Mouse (Mus musculus) liver, postnatal 0 days (tissue): Measurements from ENCODE around the gene Cbfa2t3.

Experiments used
- CTCF ChIP-seq: sonication (generic); IDR thresholded peaks from 2 replicates; pipeline ENCODE4 v1.5.1; 2016; ENCODE audit warnings: antibody characterized with exemption, low read depth
- EP300 ChIP-seq: IDR thresholded peaks from 2 replicates; pipeline ENCODE4 v1.6.1; 2016; ENCODE audit warnings: antibody characterized with exemption, low read depth, mild to moderate bottlenecking

DNA sequence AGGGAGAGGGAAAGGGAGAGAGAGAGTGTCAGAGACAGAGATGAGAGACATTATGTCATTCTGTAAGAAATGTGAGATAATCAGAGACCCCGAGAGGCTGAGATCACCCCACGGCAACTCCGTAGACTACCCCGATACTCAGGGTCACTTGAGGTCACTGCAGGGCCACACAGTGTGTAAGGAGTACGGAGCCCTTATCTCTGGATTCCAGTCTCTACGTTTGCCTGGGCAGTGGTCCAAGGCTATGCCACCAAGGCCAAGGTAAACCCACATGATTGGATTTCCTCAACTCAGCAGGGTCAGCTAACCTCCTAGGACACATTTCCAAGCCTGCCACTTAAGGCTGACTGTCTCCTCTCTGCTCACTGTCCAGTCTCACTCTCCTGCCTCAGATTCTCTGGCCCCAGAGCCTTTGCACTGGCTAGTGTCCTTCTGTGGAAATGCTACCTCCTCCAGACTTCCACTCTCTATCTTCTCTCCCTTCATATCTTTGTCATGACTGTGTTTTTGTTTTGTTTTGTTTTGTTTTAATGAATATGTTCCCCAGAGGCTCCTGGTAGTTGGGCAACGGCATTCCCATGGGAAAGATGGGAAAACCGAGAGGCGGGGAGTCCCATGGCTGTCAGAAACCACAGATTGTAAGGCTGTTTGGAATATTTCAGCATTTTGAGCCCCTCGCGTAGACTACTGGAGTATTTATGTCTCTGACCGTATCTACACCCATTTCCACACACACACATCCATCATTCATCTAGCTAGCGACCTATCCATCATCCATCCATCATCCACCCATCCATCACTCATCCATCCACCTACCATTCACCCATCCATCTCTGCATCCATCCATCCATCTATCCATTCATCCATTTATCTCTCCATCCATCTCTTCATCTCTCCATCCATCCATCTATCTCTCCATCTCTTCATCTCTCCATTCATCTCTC lies 42.6 kb downstream of the Cbfa2t3 start:
- TF ChIP-seq CTCF, result no peak
- no peak; the same call in 1 of the 2 replicates for TF ChIP-seq EP300
